Mouse (Mus musculus) liver, adult 2 months (tissue): ENCODE measurements around the gene Zbtb20. TPM values are rescaled to one million over a fixed set of nuclear protein-coding genes. Genes with fewer than 3 reads are reported as not detected.
A peak's percentile ranks its signal among the peaks of the same experiment; 100 is the strongest.

ENCODE experiments used
- DNase-seq: peaks from one replicate; pipeline ENCODE4 v3.0.0-alpha.2; 2011; ENCODE audit warnings: low read depth, low spot score; ENCODE audit errors: extremely low read depth
- H3K27ac ChIP-seq: fragments of 200-500 bp; replicated peaks from 2 replicates; pipeline ENCODE4 v1.5.1; 2012; ENCODE audit warnings: low read depth, mild to moderate bottlenecking, control low read depth, inconsistent platforms, low read length; ENCODE audit not compliant: insufficient read depth
- H3K27me3 ChIP-seq: fragments of 200-500 bp; 2 replicates; pipeline ENCODE4 v1.6.1; 2012; ENCODE audit warnings: mild to moderate bottlenecking, moderate library complexity, low read length, inconsistent platforms; ENCODE audit not compliant: control insufficient read depth, insufficient read depth
- H3K36me3 ChIP-seq: fragments of 200-500 bp; 2 replicates; pipeline ENCODE4 v1.6.1; 2012; ENCODE audit warnings: low read length, inconsistent platforms; ENCODE audit not compliant: control insufficient read depth, insufficient read depth
- H3K4me1 ChIP-seq: fragments of 200-500 bp; 2 replicates; pipeline ENCODE4 v1.6.1; 2011; ENCODE audit warnings: low read length; ENCODE audit not compliant: control insufficient read depth, insufficient read depth
- H3K4me3 ChIP-seq: fragments of 200-500 bp; 2 replicates; pipeline ENCODE4 v1.5.1; 2011; ENCODE audit warnings: low read depth, mild to moderate bottlenecking, control low read depth, low read length, moderate library complexity; ENCODE audit not compliant: insufficient read depth
- H3K79me2 ChIP-seq: fragments of 200-500 bp; 2 replicates; pipeline ENCODE4 v1.6.1; 2012; ENCODE audit warnings: inconsistent platforms, mild to moderate bottlenecking, low read length, moderate library complexity; ENCODE audit not compliant: control insufficient read depth, insufficient read depth
- H3K9ac ChIP-seq: fragments of 200-500 bp; 2 replicates; pipeline ENCODE4 v1.6.1; 2012; ENCODE audit warnings: low read depth, mild to moderate bottlenecking, control low read depth, inconsistent platforms, low read length
- CTCF ChIP-seq: fragments of 200-500 bp; IDR thresholded peaks from 2 replicates; pipeline ENCODE4 v1.5.1; 2011; ENCODE audit warnings: low read depth, low read length, control low read depth
- POLR2A ChIP-seq: fragments of 200-500 bp; IDR thresholded peaks from 2 replicates; pipeline ENCODE4 v1.6.1; 2011; ENCODE audit warnings: low read length, control low read depth; ENCODE audit not compliant: insufficient read depth; ENCODE audit errors: extremely low read depth
- WGBS: fragments of 180-500 bp; shearing (Covaris S2); methylation state at CpG from one replicate; pipeline ENCODE4 v1.1.7; 2018; 5-methylcytosine and 5-hydroxymethylcytosine counted together
- polyA plus RNA-seq: library from polyadenylated mRNA; depleted of rRNA; stranded (reverse); fragments of >200 nt; gene quantifications from 2 replicates; pipeline ENCODE4 v1.2.3, GENCODE M21; 2012
- total RNA-seq: library from RNA; depleted of rRNA; stranded (reverse); fragments of >200 nt; gene quantifications from 2 replicates; pipeline ENCODE4 v1.2.3, GENCODE M21; 2014

Zbtb20 gene
- total and polyA plus RNA-seq, 2 experiments: 17.8 to 52.6 TPM

GRCm38 (mm10) chr16:43574006-43574764, 698.5 kb downstream of the Zbtb20 start:
- H3K27ac ChIP-seq: peak overlapping the region; percentile 10; the same call in 1 of the 2 replicates

GRCm38 (mm10) chr16:43575066-43575465, 699.4 kb downstream of the Zbtb20 start:
- Histone ChIP-seq H3K9ac (no peak overlapping the region), H3K27me3 (no peaks in the 10 kb centered on the region), H3K4me3 (no peak overlapping the region), H3K27ac (no peak overlapping the region), H3K4me1 (peaks cover 12% of the 10 kb centered on the region), H3K36me3 (peaks cover 38% of the 10 kb centered on the region), H3K79me2 (peaks cover 11% of the 10 kb centered on the region; the same call in 1 of the 2 replicates)
- 91% methylated on average over 4 of the region's 4 CpGs for WGBS
- no peak for DNase-seq
- TF ChIP-seq CTCF (no peak), POLR2A (no peak)

More at GRCm38 (mm10) chr16:43574006-43574764, 698.5 kb downstream of the Zbtb20 start:
- H3K27me3 ChIP-seq: no peaks in the 10 kb centered on the region
- H3K4me1 ChIP-seq: peaks cover 10% of the 10 kb centered on the region
- peak; percentile 93 for DNase-seq
- H3K4me3 ChIP-seq: no peak overlapping the region
- H3K79me2 ChIP-seq: peaks cover 8% of the 10 kb centered on the region; the same call in 1 of the 2 replicates
- no peak overlapping the region for H3K9ac ChIP-seq
- WGBS: 44% methylated on average over 7 of the region's 7 CpGs
- no peak for TF ChIP-seq POLR2A
- TF ChIP-seq CTCF: peak; percentile 97
- peaks cover 32% of the 10 kb centered on the region for H3K36me3 ChIP-seq

DNA sequence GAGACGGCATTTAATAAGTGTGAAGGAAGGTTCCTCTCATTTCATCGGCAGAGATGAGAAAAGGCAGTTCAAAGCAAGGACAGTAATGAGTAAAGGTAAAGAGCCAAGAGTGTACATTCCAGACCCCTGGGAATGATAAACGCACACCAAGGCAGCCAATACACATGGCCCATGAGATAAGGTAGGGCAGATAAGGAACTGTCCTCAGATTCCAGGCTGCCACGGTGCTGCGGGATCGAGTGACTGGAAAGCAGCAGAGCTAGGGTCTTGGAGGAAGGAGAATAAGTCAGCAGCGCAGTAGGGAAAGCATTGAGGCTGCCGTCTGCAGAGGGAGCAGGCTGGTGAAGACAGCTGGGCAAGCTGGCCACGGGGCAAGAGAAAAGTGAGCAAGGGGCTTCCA, 699.8 kb downstream of the Zbtb20 start:
- H3K9ac ChIP-seq: no peak overlapping the region
- no peak overlapping the region for H3K27ac ChIP-seq
- WGBS: 77% methylated on average over 9 of the region's 9 CpGs
- no peak for TF ChIP-seq CTCF
- no peak for TF ChIP-seq POLR2A
- H3K27me3 ChIP-seq: no peaks in the 10 kb centered on the region
- no peak overlapping the region for H3K4me3 ChIP-seq
- H3K79me2 ChIP-seq: peaks cover 13% of the 10 kb centered on the region; the same call in 1 of the 2 replicates
- H3K4me1 ChIP-seq: peaks cover 12% of the 10 kb centered on the region
- H3K36me3 ChIP-seq: peaks cover 40% of the 10 kb centered on the region
- DNase-seq: no peak

DNA sequence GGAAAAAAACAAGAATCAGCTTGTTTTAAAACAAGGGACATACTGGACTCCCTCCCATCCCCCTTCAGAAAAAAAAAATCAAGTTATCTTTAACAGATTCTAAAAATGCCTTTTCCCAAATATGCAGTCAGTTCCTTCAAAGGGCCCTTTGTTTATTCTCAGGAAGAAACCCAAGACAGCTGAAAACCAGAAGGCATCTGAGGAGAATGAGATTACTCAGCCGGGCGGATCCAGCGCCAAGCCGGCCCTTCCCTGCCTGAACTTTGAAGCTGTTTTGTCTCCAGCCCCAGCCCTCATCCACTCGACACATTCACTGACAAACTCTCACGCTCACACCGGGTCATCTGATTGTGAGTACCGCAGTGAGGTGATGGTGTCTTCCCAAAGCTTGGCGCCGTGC, 701.7 kb downstream of the Zbtb20 start:
- Histone ChIP-seq H3K9ac (no peak overlapping the region), H3K27me3 (no peaks in the 10 kb centered on the region), H3K79me2 (peaks cover 16% of the 10 kb centered on the region; the same call in 1 of the 2 replicates), H3K4me1 (peaks cover 12% of the 10 kb centered on the region), H3K4me3 (no peak overlapping the region), H3K36me3 (peaks cover 37% of the 10 kb centered on the region), H3K27ac (no peak overlapping the region)
- TF ChIP-seq POLR2A: no peak
- no peak for TF ChIP-seq CTCF
- 68% methylated on average over 10 of the region's 10 CpGs for WGBS
- no peak for DNase-seq

GRCm38 (mm10) chr16:43578351-43578750, 702.7 kb downstream of the Zbtb20 start:
- peak; percentile 31 for DNase-seq
- WGBS: 60% methylated on average over 5 of the region's 5 CpGs
- H3K27ac ChIP-seq: no peak overlapping the region

GRCm38 (mm10) chr16:43579111-43579510, 703.4 kb downstream of the Zbtb20 start:
- WGBS: 65% methylated on average over 4 of the region's 4 CpGs
- peaks cover 19% of the 10 kb centered on the region; the same call in 1 of the 2 replicates for H3K79me2 ChIP-seq
- no peak overlapping the region for H3K4me3 ChIP-seq
- H3K4me1 ChIP-seq: peaks cover 11% of the 10 kb centered on the region
- TF ChIP-seq POLR2A: no peak
- TF ChIP-seq CTCF: no peak
- H3K27ac ChIP-seq: no peak overlapping the region
- no peak overlapping the region for H3K9ac ChIP-seq
- DNase-seq: peak; percentile 72
- peaks cover 48% of the 10 kb centered on the region for H3K36me3 ChIP-seq
- no peaks in the 10 kb centered on the region for H3K27me3 ChIP-seq

More at GRCm38 (mm10) chr16:43578351-43578750, 702.7 kb downstream of the Zbtb20 start:
- TF ChIP-seq POLR2A (no peak), CTCF (no peak)
- H3K9ac ChIP-seq: no peak overlapping the region
- no peak overlapping the region for H3K4me3 ChIP-seq
- H3K36me3 ChIP-seq: peaks cover 42% of the 10 kb centered on the region
- H3K79me2 ChIP-seq: peaks cover 16% of the 10 kb centered on the region; the same call in 1 of the 2 replicates
- H3K4me1 ChIP-seq: peaks cover 8% of the 10 kb centered on the region
- no peaks in the 10 kb centered on the region for H3K27me3 ChIP-seq
